Mouse (Mus musculus): ENCODE measurements around the gene Hoxd4. TPM values are rescaled to one million over a fixed set of nuclear protein-coding genes. Genes with fewer than 3 reads are reported as not detected.

The Hoxd4 gene
- polyA plus RNA-seq, 1 experiment: 2.9 TPM

GRCm38 (mm10) chr2:74685059-74685603, 26.6 kb upstream of the Hoxd4 start:
- 21% methylated on average over 4 of the region's 4 CpGs for WGBS
- Histone ChIP-seq H3K27me3 (ENCODE audit: control insufficient read depth, insufficient read depth, low read length) (peaks cover 76% of the 10 kb centered on the region), H3K4me3 (ENCODE audit: low read depth, low read length) (no peak overlapping the region), H3K36me3 (ENCODE audit: control insufficient read depth, insufficient read depth, low read length) (no peaks in the 10 kb centered on the region), H3K4me1 (ENCODE audit: control insufficient read depth, insufficient read depth, insufficient read length, low read length) (no peaks in the 10 kb centered on the region; the same call in 1 of the 2 replicates), H3K27ac (ENCODE audit: insufficient read depth, low read depth, low read length) (no peak overlapping the region)
- TF ChIP-seq CTCF (IDR thresholded peaks at IDR 0.05; ENCODE audit: extremely low read depth, insufficient read length, insufficient replicate concordance, low read depth, low read length) (no peak), POLR2A (IDR thresholded peaks at IDR 0.05; ENCODE audit: low read depth, low read length) (no peak)

- TF ChIP-seq CTCF (IDR thresholded peaks at IDR 0.05; ENCODE audit: extremely low read depth, insufficient read length, insufficient replicate concordance, low read depth, low read length) (no peak), POLR2A (IDR thresholded peaks at IDR 0.05; ENCODE audit: low read depth, low read length) (no peak)
- Histone ChIP-seq H3K4me3 (ENCODE audit: low read depth, low read length) (no peak overlapping the region), H3K36me3 (ENCODE audit: control insufficient read depth, insufficient read depth, low read length) (no peaks in the 10 kb centered on the region), H3K27me3 (ENCODE audit: control insufficient read depth, insufficient read depth, low read length) (peaks cover 71% of the 10 kb centered on the region), H3K4me1 (ENCODE audit: control insufficient read depth, insufficient read depth, insufficient read length, low read length) (no peaks in the 10 kb centered on the region; the same call in 1 of the 2 replicates), H3K27ac (ENCODE audit: insufficient read depth, low read depth, low read length) (no peak overlapping the region)
- WGBS: 12% methylated on average over 17 of the region's 17 CpGs
Observed at GRCm38 (mm10) chr2:74686301-74686987, 25.3 kb upstream of the Hoxd4 start.

- Histone ChIP-seq H3K27me3 (ENCODE audit: control insufficient read depth, insufficient read depth, low read length) (peaks cover 71% of the 10 kb centered on the region), H3K36me3 (ENCODE audit: control insufficient read depth, insufficient read depth, low read length) (no peaks in the 10 kb centered on the region), H3K4me1 (ENCODE audit: control insufficient read depth, insufficient read depth, insufficient read length, low read length) (no peaks in the 10 kb centered on the region; the same call in 1 of the 2 replicates), H3K27ac (ENCODE audit: insufficient read depth, low read depth, low read length) (no peak overlapping the region), H3K4me3 (ENCODE audit: low read depth, low read length) (no peak overlapping the region)
- TF ChIP-seq CTCF (IDR thresholded peaks at IDR 0.05; ENCODE audit: extremely low read depth, insufficient read length, insufficient replicate concordance, low read depth, low read length): no peak
- 4% methylated on average over 27 of the region's 27 CpGs for WGBS
Observed at GRCm38 (mm10) chr2:74686988-74687697, 24.6 kb upstream of the Hoxd4 start.

GRCm38 (mm10) chr2:74687698-74688555, 23.8 kb upstream of the Hoxd4 start:
- WGBS: 5% methylated on average over 31 of the region's 31 CpGs
- H3K27me3 ChIP-seq (ENCODE audit: control insufficient read depth, insufficient read depth, low read length): peaks cover 71% of the 10 kb centered on the region
- H3K36me3 ChIP-seq (ENCODE audit: control insufficient read depth, insufficient read depth, low read length): no peaks in the 10 kb centered on the region
- TF ChIP-seq CTCF (IDR thresholded peaks at IDR 0.05; ENCODE audit: extremely low read depth, insufficient read length, insufficient replicate concordance, low read depth, low read length) (no peak), POLR2A (IDR thresholded peaks at IDR 0.05; ENCODE audit: low read depth, low read length) (no peak)
- H3K4me3 ChIP-seq (ENCODE audit: low read depth, low read length): no peak overlapping the region
- H3K27ac ChIP-seq (ENCODE audit: insufficient read depth, low read depth, low read length): no peak overlapping the region
- no peaks in the 10 kb centered on the region; the same call in 1 of the 2 replicates for H3K4me1 ChIP-seq (ENCODE audit: control insufficient read depth, insufficient read depth, insufficient read length, low read length)

GRCm38 (mm10) chr2:74688795-74689573, 22.7 kb upstream of the Hoxd4 start:
- Histone ChIP-seq H3K4me1 (ENCODE audit: control insufficient read depth, insufficient read depth, insufficient read length, low read length) (no peaks in the 10 kb centered on the region; the same call in 1 of the 2 replicates), H3K4me3 (ENCODE audit: low read depth, low read length) (no peak overlapping the region), H3K36me3 (ENCODE audit: control insufficient read depth, insufficient read depth, low read length) (no peaks in the 10 kb centered on the region), H3K27ac (ENCODE audit: insufficient read depth, low read depth, low read length) (no peak overlapping the region), H3K27me3 (ENCODE audit: control insufficient read depth, insufficient read depth, low read length) (peaks cover 70% of the 10 kb centered on the region)
- TF ChIP-seq CTCF (IDR thresholded peaks at IDR 0.05; ENCODE audit: extremely low read depth, insufficient read length, insufficient replicate concordance, low read depth, low read length) (no peak), POLR2A (IDR thresholded peaks at IDR 0.05; ENCODE audit: low read depth, low read length) (no peak)
- WGBS: 9% methylated on average over 12 of the region's 12 CpGs

GRCm38 (mm10) chr2:74689574-74690337, 22.0 kb upstream of the Hoxd4 start:
- TF ChIP-seq POLR2A (IDR thresholded peaks at IDR 0.05; ENCODE audit: low read depth, low read length) (no peak), CTCF (IDR thresholded peaks at IDR 0.05; ENCODE audit: extremely low read depth, insufficient read length, insufficient replicate concordance, low read depth, low read length) (no peak)
- H3K27ac ChIP-seq (ENCODE audit: insufficient read depth, low read depth, low read length): no peak overlapping the region
- WGBS: 5% methylated on average over 24 of the region's 24 CpGs
- H3K4me1 ChIP-seq (ENCODE audit: control insufficient read depth, insufficient read depth, insufficient read length, low read length): no peaks in the 10 kb centered on the region; the same call in 1 of the 2 replicates
- no peaks in the 10 kb centered on the region for H3K36me3 ChIP-seq (ENCODE audit: control insufficient read depth, insufficient read depth, low read length)
- peaks cover 67% of the 10 kb centered on the region for H3K27me3 ChIP-seq (ENCODE audit: control insufficient read depth, insufficient read depth, low read length)
- no peak overlapping the region for H3K4me3 ChIP-seq (ENCODE audit: low read depth, low read length)
